Mouse (Mus musculus) 3134 (cell line): ENCODE results near the gene Rnf150.

Source experiments
- DNase-seq: peaks from one replicate; pipeline ENCODE4 v3.0.0-alpha.2; 2011; ENCODE audit warnings: low spot score; ENCODE audit not compliant: insufficient read length; ENCODE audit errors: extremely low read depth

Rnf150 gene

GRCm38 (mm10) chr8:82863041-82863744, at the start of gene Rnf150:
TSS of gene Rnf150 (plus strand) at chr8:82863356.
- DNase-seq: peak; percentile 71

- DNase-seq: no peak
Observed at GRCm38 (mm10) chr8:82826135-82827046, 36.8 kb upstream of the Rnf150 start.

- no peak for DNase-seq
Observed at GRCm38 (mm10) chr8:82840415-82840814, 22.7 kb upstream of the Rnf150 start.

GRCm38 (mm10) chr8:82840963-82841362, 22.2 kb upstream of the Rnf150 start:
- no peak for DNase-seq

- no peak for DNase-seq
Observed at GRCm38 (mm10) chr8:82841520-82842142, 21.5 kb upstream of the Rnf150 start.

GRCm38 (mm10) chr8:82843697-82844096, 19.5 kb upstream of the Rnf150 start:
- no peak for DNase-seq

GRCm38 (mm10) chr8:82844413-82844812, 18.7 kb upstream of the Rnf150 start:
- no peak for DNase-seq

GRCm38 (mm10) chr8:82846098-82846497, 17.1 kb upstream of the Rnf150 start:
- no peak for DNase-seq

- no peak for DNase-seq
Observed at GRCm38 (mm10) chr8:82846730-82847129, 16.4 kb upstream of the Rnf150 start.

GRCm38 (mm10) chr8:82858541-82859342, 4.4 kb upstream of the Rnf150 start:
- no peak for DNase-seq

GRCm38 (mm10) chr8:82859343-82859620, 3.9 kb upstream of the Rnf150 start:
- no peak for DNase-seq

GRCm38 (mm10) chr8:82863745-82864520, 777 bp downstream of the Rnf150 start:
- peak; percentile 43 for DNase-seq

GRCm38 (mm10) chr8:82864521-82864818, 1.3 kb downstream of the Rnf150 start:
- no peak for DNase-seq

- DNase-seq: no peak
Observed at GRCm38 (mm10) chr8:82865239-82865638, 2.1 kb downstream of the Rnf150 start.

- no peak for DNase-seq
Observed at GRCm38 (mm10) chr8:82866251-82866650, 3.1 kb downstream of the Rnf150 start.

GRCm38 (mm10) chr8:82870840-82871490, 7.8 kb downstream of the Rnf150 start:
- no peak for DNase-seq

- DNase-seq: no peak
Observed at GRCm38 (mm10) chr8:82871986-82872385, 8.8 kb downstream of the Rnf150 start.

GRCm38 (mm10) chr8:82874102-82874501, 10.9 kb downstream of the Rnf150 start:
- peak; percentile 27 for DNase-seq

GRCm38 (mm10) chr8:82875135-82875534, 12.0 kb downstream of the Rnf150 start:
- no peak for DNase-seq

GRCm38 (mm10) chr8:82884480-82884879, 21.3 kb downstream of the Rnf150 start:
- DNase-seq: no peak
